Mouse (Mus musculus) liver, embryonic 15.5 days (tissue): ENCODE data around the gene Tulp1. TPM values are rescaled to one million over a fixed set of nuclear protein-coding genes. Genes with fewer than 3 reads are reported as not detected.
A peak's percentile ranks its signal among the peaks of the same experiment; 100 is the strongest.

Source experiments
- ATAC-seq: fragments of 200-750 bp; cut with Nextera tagmentation; 2 replicates; pipeline ENCODE4 v1.8.0; 2017; ENCODE audit warnings: moderate number of reproducible peaks, mild to moderate bottlenecking, moderate library complexity; ENCODE audit not compliant: insufficient read depth
- H3K27ac ChIP-seq: fragments of 300-500 bp; sonication (generic); replicated peaks from 2 replicates; pipeline ENCODE4 v1.5.1; 2015; ENCODE audit warnings: mild to moderate bottlenecking, inconsistent platforms
- H3K27me3 ChIP-seq: fragments of 300-500 bp; sonication (generic); 2 replicates; pipeline ENCODE4 v1.6.1; 2015; ENCODE audit warnings: mild to moderate bottlenecking, inconsistent platforms
- H3K36me3 ChIP-seq: fragments of 300-500 bp; sonication (generic); replicated peaks from 2 replicates; pipeline ENCODE4 v1.6.1; 2015; ENCODE audit warnings: moderate library complexity, mild to moderate bottlenecking, inconsistent platforms
- H3K4me1 ChIP-seq: fragments of 300-500 bp; sonication (generic); replicated peaks from 2 replicates; pipeline ENCODE4 v1.6.1; 2015; ENCODE audit warnings: inconsistent platforms
- H3K4me2 ChIP-seq: fragments of 300-500 bp; sonication (generic); 2 replicates; pipeline ENCODE4 v1.6.1; 2015; ENCODE audit warnings: moderate library complexity, mild to moderate bottlenecking, inconsistent platforms
- H3K4me3 ChIP-seq: fragments of 300-500 bp; sonication (generic); replicated peaks from 2 replicates; pipeline ENCODE4 v1.5.1; 2015; ENCODE audit warnings: mild to moderate bottlenecking, inconsistent platforms
- H3K9ac ChIP-seq: fragments of 300-500 bp; sonication (generic); 2 replicates; pipeline ENCODE4 v1.6.1; 2015; ENCODE audit warnings: moderate library complexity, mild to moderate bottlenecking, inconsistent platforms
- H3K9me3 ChIP-seq: fragments of 300-500 bp; sonication (generic); replicated peaks from 2 replicates; pipeline ENCODE4 v1.6.1; 2016; ENCODE audit warnings: inconsistent platforms
- whole genome bisulfite sequencing: fragments of 180-500 bp; shearing (Covaris S2); methylation state at CpG from one replicate; pipeline ENCODE4 v1.1.7; 2015; ENCODE audit warnings: mixed read lengths; ENCODE audit not compliant: insufficient replicate concordance; 5-methylcytosine and 5-hydroxymethylcytosine counted together
- polyA plus RNA-seq: library from polyadenylated mRNA; unstranded; fragments of >200 nt; fragmentation: Nextera tagmentation; extraction: Ambion mirVana; gene quantifications from 2 replicates; pipeline ENCODE4 v1.2.1, GENCODE M21; 2015

Tulp1 gene
- polyA plus RNA-seq, 1 experiment from 2014 or later: 0.14 TPM

GRCm38 (mm10) chr17:28350466-28351352, 14.3 kb downstream of the Tulp1 start, which contains the start of gene Tead3:
Gene Tead3, minus strand, starts transcription at chr17:28350817.
- Histone ChIP-seq H3K27ac (peak within 1 kb of the TSS; percentile 77), H3K4me2 (peak within 1 kb of the TSS; percentile 93), H3K27me3 (peaks cover 76% of the 10 kb centered on the region), H3K9me3 (no peaks in the 10 kb centered on the region), H3K9ac (peak within 1 kb of the TSS; percentile 55), H3K4me3 (peak within 1 kb of the TSS; percentile 65), H3K36me3 (no peaks in the 10 kb centered on the region), H3K4me1 (peaks cover 57% of the 10 kb centered on the region)
- WGBS: under 1% methylated on average over 63 of the region's 73 CpGs
- peak; percentile 68 for ATAC-seq

GRCm38 (mm10) chr17:28349901-28350465, 15.0 kb downstream of the Tulp1 start:
- Histone ChIP-seq H3K36me3 (no peaks in the 10 kb centered on the region), H3K4me1 (peaks cover 64% of the 10 kb centered on the region), H3K9me3 (no peaks in the 10 kb centered on the region), H3K9ac (peak overlapping the region; percentile 55), H3K4me2 (peak overlapping the region; percentile 93), H3K27me3 (peaks cover 84% of the 10 kb centered on the region), H3K27ac (peak overlapping the region; percentile 77), H3K4me3 (peak overlapping the region; percentile 65)
- ATAC-seq: peak; percentile 45
- WGBS: under 1% methylated on average over 54 of the region's 54 CpGs

DNA sequence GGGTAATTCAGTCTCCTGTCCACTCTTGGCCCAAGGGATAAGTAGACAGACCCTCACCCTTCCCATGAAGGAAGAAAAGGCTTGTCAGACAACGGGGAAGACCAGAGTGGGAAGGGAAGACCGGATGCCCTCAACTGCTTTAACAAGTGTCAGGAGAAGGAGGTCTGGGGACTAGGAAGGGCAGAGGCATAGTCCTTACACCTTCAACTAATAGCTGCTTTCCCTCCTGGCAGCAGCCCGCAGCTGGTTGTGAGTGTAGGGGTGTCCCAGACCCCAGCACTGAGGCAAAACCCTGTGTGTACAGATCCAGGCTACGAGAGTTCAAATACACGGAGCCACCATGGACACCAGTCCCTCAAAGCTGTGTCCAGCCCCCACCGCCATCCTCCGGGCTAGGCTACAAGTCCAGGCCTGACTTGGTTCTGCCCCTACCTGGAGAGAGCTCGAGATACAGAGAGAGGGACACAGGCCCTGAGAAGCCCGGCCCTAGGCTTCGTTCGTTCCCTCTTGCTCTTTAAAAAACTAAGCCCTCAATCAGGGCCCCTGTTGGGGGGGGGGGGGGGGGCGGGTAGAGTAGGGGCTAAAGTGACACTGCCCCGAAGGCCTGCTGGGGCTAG, 15.7 kb downstream of the Tulp1 start:
- Histone ChIP-seq H3K4me2 (peak overlapping the region; percentile 93), H3K4me3 (peak overlapping the region; percentile 65), H3K36me3 (no peaks in the 10 kb centered on the region), H3K27ac (no peak overlapping the region; the same call in 1 of the 2 replicates), H3K9me3 (no peaks in the 10 kb centered on the region), H3K9ac (peak overlapping the region; percentile 55; the same call in 1 of the 2 replicates), H3K4me1 (peaks cover 66% of the 10 kb centered on the region), H3K27me3 (peaks cover 90% of the 10 kb centered on the region)
- no peak for ATAC-seq
- 33% methylated on average over 13 of the region's 13 CpGs for WGBS

GRCm38 (mm10) chr17:28348211-28348610, 16.8 kb downstream of the Tulp1 start:
- no peak overlapping the region for H3K4me3 ChIP-seq
- no peak overlapping the region for H3K27ac ChIP-seq
- H3K9ac ChIP-seq: no peak overlapping the region
- H3K27me3 ChIP-seq: peaks cover 92% of the 10 kb centered on the region
- peaks cover 65% of the 10 kb centered on the region for H3K4me1 ChIP-seq
- WGBS: 45% methylated on average over 6 of the region's 6 CpGs
- H3K9me3 ChIP-seq: no peaks in the 10 kb centered on the region
- no peaks in the 10 kb centered on the region for H3K36me3 ChIP-seq
- ATAC-seq: no peak
- no peak overlapping the region for H3K4me2 ChIP-seq

DNA sequence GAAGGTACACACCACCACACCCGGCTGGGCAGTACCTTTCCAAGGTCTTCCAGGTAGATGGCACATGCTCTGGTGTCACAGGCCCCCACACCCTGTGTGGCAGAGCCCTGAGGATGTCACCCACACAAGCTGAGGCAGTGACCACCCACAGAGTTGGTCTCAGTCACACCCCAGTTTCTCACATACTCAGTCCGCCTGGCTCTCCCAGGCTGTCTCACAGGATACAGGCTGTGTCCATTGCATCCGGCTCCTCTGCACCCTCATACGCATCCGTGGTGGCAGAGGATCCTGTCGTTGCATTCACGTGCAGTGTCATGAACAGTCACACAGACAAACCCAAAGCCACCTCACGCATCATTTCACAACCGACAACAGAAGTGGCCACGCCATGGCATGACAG, 17.7 kb downstream of the Tulp1 start:
- Histone ChIP-seq H3K27me3 (peaks cover 89% of the 10 kb centered on the region), H3K4me3 (no peak overlapping the region), H3K9ac (no peak overlapping the region), H3K36me3 (no peaks in the 10 kb centered on the region), H3K4me2 (no peak overlapping the region), H3K9me3 (no peaks in the 10 kb centered on the region), H3K4me1 (peaks cover 56% of the 10 kb centered on the region), H3K27ac (no peak overlapping the region)
- WGBS: 63% methylated on average over 10 of the region's 10 CpGs
- no peak for ATAC-seq

DNA sequence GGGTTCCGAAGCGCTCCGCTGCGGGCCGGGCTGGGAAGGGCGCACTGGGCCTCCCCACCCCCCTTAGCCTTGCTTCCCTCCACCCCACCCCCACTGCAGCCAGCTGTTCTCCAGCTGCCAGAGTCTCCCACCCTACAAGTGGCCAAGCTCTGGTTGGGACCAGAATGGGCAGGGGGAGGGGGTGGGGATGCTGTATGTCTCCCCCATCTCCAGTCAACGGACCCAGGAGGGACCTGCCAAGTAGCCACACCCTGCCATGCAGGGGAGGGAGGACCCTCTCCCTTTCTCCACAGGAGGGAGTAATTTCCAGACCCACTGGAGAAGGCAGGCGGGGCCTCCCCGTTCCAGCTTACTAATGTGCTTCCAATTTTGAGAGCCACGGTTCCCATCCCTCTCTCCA, 19.1 kb downstream of the Tulp1 start:
- H3K4me3 ChIP-seq: no peak overlapping the region
- H3K9ac ChIP-seq: no peak overlapping the region
- no peaks in the 10 kb centered on the region for H3K9me3 ChIP-seq
- H3K4me1 ChIP-seq: peaks cover 52% of the 10 kb centered on the region
- H3K27ac ChIP-seq: no peak overlapping the region
- H3K27me3 ChIP-seq: peaks cover 79% of the 10 kb centered on the region
- WGBS: 22% methylated on average over 10 of the region's 10 CpGs
- H3K36me3 ChIP-seq: no peaks in the 10 kb centered on the region
- ATAC-seq: no peak
- no peak overlapping the region for H3K4me2 ChIP-seq

GRCm38 (mm10) chr17:28345271-28345721, 19.7 kb downstream of the Tulp1 start:
- peaks cover 73% of the 10 kb centered on the region for H3K27me3 ChIP-seq
- WGBS: 24% methylated on average over 8 of the region's 8 CpGs
- no peak for ATAC-seq
- no peak overlapping the region for H3K9ac ChIP-seq
- H3K36me3 ChIP-seq: no peaks in the 10 kb centered on the region
- no peak overlapping the region for H3K4me3 ChIP-seq
- no peak overlapping the region for H3K4me2 ChIP-seq
- no peaks in the 10 kb centered on the region for H3K9me3 ChIP-seq
- peaks cover 51% of the 10 kb centered on the region for H3K4me1 ChIP-seq
- no peak overlapping the region for H3K27ac ChIP-seq

DNA sequence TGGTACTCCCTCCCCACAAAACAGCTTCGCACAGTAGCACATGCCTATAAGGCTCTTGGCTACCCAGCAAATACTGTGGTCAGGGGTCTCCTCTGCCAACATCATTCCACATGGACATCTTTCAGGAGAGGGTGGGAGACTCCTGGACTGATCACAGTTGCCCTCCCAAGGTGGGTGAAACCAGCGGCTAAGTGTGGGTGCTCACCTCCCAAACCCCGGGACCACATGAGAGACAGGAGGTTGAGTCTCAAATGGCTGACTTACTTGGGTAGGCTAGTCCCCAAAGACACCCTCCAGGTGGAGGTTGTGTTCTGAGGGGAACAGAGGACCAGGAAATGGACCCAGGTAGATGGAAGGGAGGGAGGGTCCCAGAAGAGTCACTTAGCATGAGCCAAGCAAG, 20.4 kb downstream of the Tulp1 start:
- H3K9ac ChIP-seq: no peak overlapping the region
- H3K9me3 ChIP-seq: no peaks in the 10 kb centered on the region
- ATAC-seq: no peak
- peaks cover 45% of the 10 kb centered on the region for H3K4me1 ChIP-seq
- peaks cover 67% of the 10 kb centered on the region for H3K27me3 ChIP-seq
- 60% methylated on average over 3 of the region's 3 CpGs for WGBS
- H3K36me3 ChIP-seq: 0 out of 2 replicates have a peak, but pooled peaks cover 6% of the 10 kb centered on the region
- no peak overlapping the region for H3K4me3 ChIP-seq
- H3K27ac ChIP-seq: no peak overlapping the region
- H3K4me2 ChIP-seq: no peak overlapping the region

- Histone ChIP-seq H3K36me3 (0 out of 2 replicates have a peak, but pooled peaks cover 7% of the 10 kb centered on the region), H3K9ac (no peak overlapping the region), H3K4me3 (no peak overlapping the region), H3K27ac (no peak overlapping the region), H3K4me1 (peaks cover 39% of the 10 kb centered on the region), H3K27me3 (peaks cover 61% of the 10 kb centered on the region), H3K9me3 (no peaks in the 10 kb centered on the region), H3K4me2 (no peak overlapping the region)
- 37% methylated on average over 4 of the region's 4 CpGs for WGBS
- no peak for ATAC-seq
Observed at GRCm38 (mm10) chr17:28344050-28344607, 20.9 kb downstream of the Tulp1 start.

DNA sequence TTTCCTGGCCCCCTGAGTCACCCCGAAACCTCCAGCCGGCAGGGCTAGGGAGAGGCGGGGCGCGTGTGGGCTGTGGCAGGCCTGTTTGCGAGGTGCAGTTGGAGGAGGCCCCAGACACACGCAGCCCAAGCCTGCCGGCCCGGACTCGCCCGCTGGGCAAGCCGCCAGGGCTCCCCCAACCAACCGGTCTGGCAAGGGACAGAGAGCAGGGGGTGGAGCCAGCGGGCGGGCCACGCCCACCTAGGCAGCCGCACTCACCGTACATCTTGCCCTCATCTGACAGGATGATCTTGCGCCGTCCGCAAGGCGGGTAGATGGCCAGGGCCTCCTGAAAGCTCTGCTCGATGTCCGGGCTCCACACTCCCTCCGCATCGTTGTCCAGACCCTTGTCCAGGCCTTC, 23.9 kb downstream of the Tulp1 start:
- H3K4me2 ChIP-seq: peak overlapping the region; percentile 55
- H3K9me3 ChIP-seq: no peaks in the 10 kb centered on the region
- H3K36me3 ChIP-seq: 0 out of 2 replicates have a peak, but pooled peaks cover 7% of the 10 kb centered on the region
- H3K4me3 ChIP-seq: no peak overlapping the region; the same call in 1 of the 2 replicates
- peak; percentile 69 for ATAC-seq
- H3K9ac ChIP-seq: no peak overlapping the region
- H3K27ac ChIP-seq: no peak overlapping the region
- 8% methylated on average over 26 of the region's 26 CpGs for WGBS
- peaks cover 27% of the 10 kb centered on the region for H3K4me1 ChIP-seq
- H3K27me3 ChIP-seq: peaks cover 32% of the 10 kb centered on the region
